Mouse (Mus musculus): ENCODE measurements around the gene Acss1. TPM values are rescaled to one million over a fixed set of nuclear protein-coding genes. Genes with fewer than 3 reads are reported as not detected.

The Acss1 gene
- total and polyA plus RNA-seq, 2 experiments: 0.29 to 0.83 TPM

- TF ChIP-seq POLR2A (IDR thresholded peaks at IDR 0.05; ENCODE audit: extremely low read depth, insufficient read depth, low read length) (no peak), CTCF (IDR thresholded peaks at IDR 0.05; ENCODE audit: low read depth, low read length) (no peak)
- no peak for DNase-seq (ENCODE audit: extremely low read depth, low read depth, low spot score)
- H3K27me3 ChIP-seq (ENCODE audit: control insufficient read depth, insufficient read depth, low read length): no peaks in the 10 kb centered on the region
- no peak overlapping the region for H3K4me3 ChIP-seq (ENCODE audit: insufficient read depth, low read depth, low read length)
- H3K4me1 ChIP-seq (ENCODE audit: control insufficient read depth, insufficient read depth, low read length): no peaks in the 10 kb centered on the region
- H3K79me2 ChIP-seq (ENCODE audit: control insufficient read depth, insufficient read depth, low read length): no peaks in the 10 kb centered on the region
- 64% methylated on average over 13 of the region's 13 CpGs for WGBS
- H3K9ac ChIP-seq (ENCODE audit: low read depth, low read length): no peak overlapping the region
- H3K27ac ChIP-seq (replicated peaks; ENCODE audit: insufficient read depth, low read depth, low read length): no peak overlapping the region
- no peaks in the 10 kb centered on the region for H3K36me3 ChIP-seq (ENCODE audit: control insufficient read depth, insufficient read depth, low read length)
These were observed 19.9 kb downstream of the Acss1 start for GRCm38 (mm10) chr2:150648300-150648895.

GRCm38 (mm10) chr2:150647681-150648299, 20.5 kb downstream of the Acss1 start:
- no peaks in the 10 kb centered on the region for H3K27me3 ChIP-seq (ENCODE audit: control insufficient read depth, insufficient read depth, low read length)
- no peaks in the 10 kb centered on the region for H3K4me1 ChIP-seq (ENCODE audit: control insufficient read depth, insufficient read depth, low read length)
- H3K36me3 ChIP-seq (ENCODE audit: control insufficient read depth, insufficient read depth, low read length): no peaks in the 10 kb centered on the region
- no peak overlapping the region for H3K4me3 ChIP-seq (ENCODE audit: insufficient read depth, low read depth, low read length)
- TF ChIP-seq POLR2A (IDR thresholded peaks at IDR 0.05; ENCODE audit: extremely low read depth, insufficient read depth, low read length) (no peak), CTCF (IDR thresholded peaks at IDR 0.05; ENCODE audit: low read depth, low read length) (no peak)
- H3K79me2 ChIP-seq (ENCODE audit: control insufficient read depth, insufficient read depth, low read length): no peaks in the 10 kb centered on the region
- WGBS: 80% methylated on average over 14 of the region's 14 CpGs
- no peak overlapping the region for H3K9ac ChIP-seq (ENCODE audit: low read depth, low read length)
- H3K27ac ChIP-seq (replicated peaks; ENCODE audit: insufficient read depth, low read depth, low read length): no peak overlapping the region
- DNase-seq (ENCODE audit: extremely low read depth, low read depth, low spot score): no peak

- no peak for DNase-seq (ENCODE audit: extremely low read depth, low read depth, low spot score)
- no peak overlapping the region for H3K4me3 ChIP-seq (ENCODE audit: insufficient read depth, low read depth, low read length)
- no peaks in the 10 kb centered on the region for H3K4me1 ChIP-seq (ENCODE audit: control insufficient read depth, insufficient read depth, low read length)
- no peak overlapping the region for H3K27ac ChIP-seq (replicated peaks; ENCODE audit: insufficient read depth, low read depth, low read length)
- 78% methylated on average over 8 of the region's 8 CpGs for WGBS
- H3K36me3 ChIP-seq (ENCODE audit: control insufficient read depth, insufficient read depth, low read length): no peaks in the 10 kb centered on the region
- TF ChIP-seq CTCF (IDR thresholded peaks at IDR 0.05; ENCODE audit: low read depth, low read length): no peak
- TF ChIP-seq POLR2A (IDR thresholded peaks at IDR 0.05; ENCODE audit: extremely low read depth, insufficient read depth, low read length): no peak
- H3K9ac ChIP-seq (ENCODE audit: low read depth, low read length): no peak overlapping the region
- H3K27me3 ChIP-seq (ENCODE audit: control insufficient read depth, insufficient read depth, low read length): no peaks in the 10 kb centered on the region
- no peaks in the 10 kb centered on the region for H3K79me2 ChIP-seq (ENCODE audit: control insufficient read depth, insufficient read depth, low read length)
These were observed 21.7 kb downstream of the Acss1 start for GRCm38 (mm10) chr2:150646411-150647121.

- TF ChIP-seq POLR2A (IDR thresholded peaks at IDR 0.05; ENCODE audit: extremely low read depth, insufficient read depth, low read length) (no peak), CTCF (IDR thresholded peaks at IDR 0.05; ENCODE audit: low read depth, low read length) (no peak)
- Histone ChIP-seq H3K4me3 (ENCODE audit: insufficient read depth, low read depth, low read length) (no peak overlapping the region), H3K27me3 (ENCODE audit: control insufficient read depth, insufficient read depth, low read length) (no peaks in the 10 kb centered on the region), H3K79me2 (ENCODE audit: control insufficient read depth, insufficient read depth, low read length) (no peaks in the 10 kb centered on the region), H3K36me3 (ENCODE audit: control insufficient read depth, insufficient read depth, low read length) (no peaks in the 10 kb centered on the region), H3K9ac (ENCODE audit: low read depth, low read length) (no peak overlapping the region), H3K27ac (replicated peaks; ENCODE audit: insufficient read depth, low read depth, low read length) (no peak overlapping the region), H3K4me1 (ENCODE audit: control insufficient read depth, insufficient read depth, low read length) (no peaks in the 10 kb centered on the region)
- WGBS: 66% methylated on average over 4 of the region's 4 CpGs
- no peak for DNase-seq (ENCODE audit: extremely low read depth, low read depth, low spot score)
These were observed 23.1 kb downstream of the Acss1 start for GRCm38 (mm10) chr2:150645225-150645624.

- 83% methylated on average over 8 of the region's 8 CpGs for WGBS
- Histone ChIP-seq H3K4me1 (ENCODE audit: control insufficient read depth, insufficient read depth, low read length) (no peaks in the 10 kb centered on the region), H3K4me3 (ENCODE audit: insufficient read depth, low read depth, low read length) (no peak overlapping the region)
These were observed 24.4 kb downstream of the Acss1 start for GRCm38 (mm10) chr2:150643726-150644415.

More at GRCm38 (mm10) chr2:150643726-150644415, 24.4 kb downstream of the Acss1 start:
- Histone ChIP-seq H3K27ac (replicated peaks; ENCODE audit: insufficient read depth, low read depth, low read length) (no peak overlapping the region), H3K79me2 (ENCODE audit: control insufficient read depth, insufficient read depth, low read length) (no peaks in the 10 kb centered on the region), H3K36me3 (ENCODE audit: control insufficient read depth, insufficient read depth, low read length) (no peaks in the 10 kb centered on the region), H3K27me3 (ENCODE audit: control insufficient read depth, insufficient read depth, low read length) (no peaks in the 10 kb centered on the region), H3K9ac (ENCODE audit: low read depth, low read length) (no peak overlapping the region)
- DNase-seq (ENCODE audit: extremely low read depth, low read depth, low spot score): no peak
- no peak for TF ChIP-seq CTCF (IDR thresholded peaks at IDR 0.05; ENCODE audit: low read depth, low read length)
- TF ChIP-seq POLR2A (IDR thresholded peaks at IDR 0.05; ENCODE audit: extremely low read depth, insufficient read depth, low read length): no peak

All from liver, adult 2 months (tissue).